Comparison of ENCODE assay signal across 14 mouse cellular contexts in genomic region chr1:180429819-180430218, GRCm38 (mm10).
"Had no signal": no experiment of that assay in that cellular context is flagged by ENCODE, and none has a peak within 500 bp of the region (broad histone marks: within the 10 kb centered on the region; RNA-seq: fewer than 3 reads in every experiment).

No protein-coding gene starts in this region.

- H3K4me3 ChIP-seq: limb, embryonic 12.5 days; liver, embryonic 13.5 days; lung, embryonic 15.5 days; midbrain, embryonic 15.5 days had no signal

- H3K27ac ChIP-seq: kidney, postnatal 0 days; limb, embryonic 12.5 days; liver, embryonic 13.5 days; lung, embryonic 15.5 days; midbrain, embryonic 15.5 days had no signal

- DNase-seq: kidney, adult 9 months; kidney, postnatal 4 days; liver; liver, embryonic 13.5 days; liver, postnatal 0 days; lung, postnatal 14 days; right cerebral cortex, postnatal 25 days; thymus, postnatal 36 days had no signal

- H3K9me3 ChIP-seq: limb, embryonic 12.5 days; liver, embryonic 13.5 days; lung, embryonic 15.5 days; midbrain, embryonic 15.5 days had no signal

- H3K36me3 ChIP-seq: liver, embryonic 13.5 days; lung, embryonic 15.5 days; midbrain, embryonic 15.5 days had no signal

- H3K9ac ChIP-seq: limb, embryonic 12.5 days; liver, embryonic 13.5 days; liver, postnatal 0 days; lung, embryonic 15.5 days; midbrain, embryonic 15.5 days had no signal

- H3K4me2 ChIP-seq: limb, embryonic 12.5 days; liver, embryonic 13.5 days; lung, embryonic 15.5 days; midbrain, embryonic 11.5 days; midbrain, embryonic 15.5 days had no signal

- H3K27me3 ChIP-seq: limb, embryonic 12.5 days; midbrain, embryonic 15.5 days had no signal

- ATAC-seq: intestine, postnatal 0 days; liver, postnatal 0 days; midbrain, embryonic 15.5 days had no signal
